Mouse (Mus musculus): ENCODE measurements around the gene Serpina3k. TPM values are rescaled to one million over a fixed set of nuclear protein-coding genes. Genes with fewer than 3 reads are reported as not detected.

Gene Serpina3k
- polyA plus RNA-seq, 1 experiment from 2014 or later, result not detected

Other genes starting within 250 kb of the Serpina3k start
- not detected in 2 replicates for gene Serpina5, start 237.4 kb upstream of the Serpina3k start, polyA plus RNA-seq (2015; fragmentation: Nextera tagmentation; extraction: Ambion mirVana)
- gene Serpina3a, start 225.8 kb upstream of the Serpina3k start, polyA plus RNA-seq (2015; fragmentation: Nextera tagmentation; extraction: Ambion mirVana), result not detected in 2 replicates
- not detected in 2 replicates for gene Serpina3b, start 210.5 kb upstream of the Serpina3k start, polyA plus RNA-seq (2015; fragmentation: Nextera tagmentation; extraction: Ambion mirVana)
- gene Serpina3c, start 184.6 kb upstream of the Serpina3k start, polyA plus RNA-seq (2015; fragmentation: Nextera tagmentation; extraction: Ambion mirVana), result not detected in 2 replicates
- gene Serpina3f, start 123.9 kb upstream of the Serpina3k start, polyA plus RNA-seq (2015; fragmentation: Nextera tagmentation; extraction: Ambion mirVana), result 0.07 and 0.13 TPM in 2 replicates
- 0.26 and 0.36 TPM in 2 replicates for gene Serpina3g, start 102.2 kb upstream of the Serpina3k start, polyA plus RNA-seq (2015; fragmentation: Nextera tagmentation; extraction: Ambion mirVana)
- not detected in 2 replicates for gene Serpina3i, start 75.4 kb upstream of the Serpina3k start, polyA plus RNA-seq (2015; fragmentation: Nextera tagmentation; extraction: Ambion mirVana)
- not detected in 2 replicates for gene Serpina3j, start 23.9 kb upstream of the Serpina3k start, polyA plus RNA-seq (2015; fragmentation: Nextera tagmentation; extraction: Ambion mirVana)
- not detected in 2 replicates for gene Serpina3m, start within 50 bp of the Serpina3k start, polyA plus RNA-seq (2015; fragmentation: Nextera tagmentation; extraction: Ambion mirVana)
- not detected in 2 replicates for gene Serpina3n, start 68.2 kb downstream of the Serpina3k start, polyA plus RNA-seq (2015; fragmentation: Nextera tagmentation; extraction: Ambion mirVana)
- 0.32 TPM in 1 of 2 replicates, not detected in the other for gene Gsc, start 134.8 kb downstream of the Serpina3k start, polyA plus RNA-seq (2015; fragmentation: Nextera tagmentation; extraction: Ambion mirVana)